Mouse (Mus musculus): ENCODE results near the gene Bmx.

The Bmx gene

DNA sequence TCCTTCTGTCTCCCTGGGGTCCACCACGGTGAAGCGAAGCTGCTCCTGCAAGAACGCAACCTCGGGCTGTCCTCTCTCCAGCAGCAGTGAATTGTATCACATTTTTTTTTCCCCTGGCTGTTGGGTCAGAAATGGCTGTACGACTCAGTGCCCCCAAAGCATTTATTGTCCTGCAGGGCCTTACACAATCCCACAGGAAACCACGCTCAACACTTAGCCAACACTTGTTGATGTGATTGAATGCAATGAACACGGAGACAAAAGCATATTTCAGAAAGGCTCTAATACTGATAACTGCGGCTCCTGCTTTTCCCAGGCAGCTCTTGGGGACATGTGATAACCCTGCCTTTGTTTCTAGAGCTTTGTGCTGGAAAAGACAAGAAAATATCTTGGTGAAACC lies at the start of gene Bmx:
Gene Bmx (minus strand): TSS at position 137 of the 400 bp plus-strand sequence.
- no peak for DNase-seq (ENCODE audit: low read depth)

DNA sequence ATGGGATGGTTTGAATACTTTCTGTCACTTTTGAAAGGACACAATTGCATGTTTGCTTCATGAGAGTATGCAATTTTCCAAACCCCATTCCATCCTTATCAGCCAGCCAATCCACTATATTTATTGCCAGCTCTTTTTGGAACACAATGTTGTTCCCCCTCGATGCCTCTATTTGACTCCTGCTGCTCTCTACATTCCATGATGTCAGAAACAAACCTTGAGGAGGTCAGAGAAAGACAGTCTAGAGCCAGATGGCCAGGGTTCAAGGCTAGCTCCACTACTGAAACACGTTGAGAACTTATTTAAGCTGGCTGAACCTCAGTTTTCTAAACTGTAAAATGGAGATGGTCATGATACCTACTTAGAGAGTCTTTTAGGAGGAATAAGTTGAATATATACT lies 48.3 kb upstream of the Bmx start:
- DNase-seq (ENCODE audit: low read depth) = no peak

- DNase-seq (ENCODE audit: low read depth) = no peak
Measured at GRCm38 (mm10) chrX:164291147-164291546, 33.2 kb upstream of the Bmx start.

DNA sequence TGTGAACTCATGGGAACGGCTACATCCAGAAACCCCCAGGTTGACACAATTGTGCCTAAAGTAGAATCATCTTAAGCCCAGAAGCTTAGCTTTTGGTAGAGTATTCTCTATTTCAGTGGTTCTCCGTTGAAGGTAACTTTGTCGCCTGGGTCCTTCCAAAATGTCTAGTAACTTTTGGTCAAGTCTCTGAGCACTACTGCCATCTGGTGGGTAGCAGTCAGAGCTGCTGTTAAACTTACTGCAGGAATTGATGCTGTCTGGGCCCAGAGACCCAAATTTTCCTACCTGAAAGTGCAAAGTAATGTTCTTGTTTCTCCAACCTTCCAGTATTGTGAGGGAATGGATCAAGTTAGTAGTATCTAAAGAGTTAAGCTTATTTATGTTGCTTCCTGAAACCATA lies 29.1 kb upstream of the Bmx start:
- DNase-seq (ENCODE audit: low read depth) = peak; percentile 29

GRCm38 (mm10) chrX:164283808-164284207 lies 25.8 kb upstream of the Bmx start:
- DNase-seq (ENCODE audit: low read depth) = no peak

- DNase-seq (ENCODE audit: low read depth) = no peak
Measured at GRCm38 (mm10) chrX:164280918-164281647, 23.1 kb upstream of the Bmx start.

DNA sequence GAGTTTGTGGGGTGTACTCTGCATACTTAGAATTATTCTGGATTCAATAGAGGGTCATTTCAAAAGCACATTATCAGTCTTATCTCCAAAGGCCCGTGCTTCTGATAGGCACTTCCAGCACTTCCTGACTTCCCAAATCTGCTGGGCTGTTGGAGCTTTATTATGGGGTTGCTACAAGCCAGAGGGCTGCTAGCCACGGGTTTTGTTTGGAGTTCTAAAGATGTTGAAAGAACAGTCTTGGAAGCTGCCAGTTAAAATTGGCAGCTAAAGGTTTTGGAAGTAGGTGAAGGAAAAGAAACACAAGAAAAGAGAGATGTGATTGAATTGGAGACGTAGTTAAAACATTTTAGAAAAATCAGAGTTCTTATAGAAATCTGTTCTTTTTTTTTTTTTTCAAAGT lies 17.5 kb upstream of the Bmx start:
- no peak for DNase-seq (ENCODE audit: low read depth)

DNA sequence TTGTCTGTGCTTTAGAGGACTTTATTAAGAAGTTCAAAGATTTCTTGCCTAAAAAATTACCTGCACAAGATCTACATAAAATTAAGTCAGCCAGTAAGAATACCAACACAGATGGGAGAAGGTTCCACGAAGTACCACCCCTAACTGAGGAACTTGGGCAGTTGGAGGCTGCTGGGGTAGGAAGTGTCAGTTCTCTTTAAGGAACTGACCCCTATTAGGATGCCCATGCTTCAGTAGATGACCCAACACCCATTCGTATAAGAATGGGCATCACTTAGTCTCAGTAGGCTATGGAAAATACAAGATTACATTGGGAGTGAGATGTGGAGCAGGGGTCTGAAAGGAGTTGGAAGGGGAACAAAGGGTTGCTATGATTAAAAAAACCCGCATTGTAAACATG lies 12.6 kb upstream of the Bmx start:
- DNase-seq (ENCODE audit: low read depth) = no peak

DNA sequence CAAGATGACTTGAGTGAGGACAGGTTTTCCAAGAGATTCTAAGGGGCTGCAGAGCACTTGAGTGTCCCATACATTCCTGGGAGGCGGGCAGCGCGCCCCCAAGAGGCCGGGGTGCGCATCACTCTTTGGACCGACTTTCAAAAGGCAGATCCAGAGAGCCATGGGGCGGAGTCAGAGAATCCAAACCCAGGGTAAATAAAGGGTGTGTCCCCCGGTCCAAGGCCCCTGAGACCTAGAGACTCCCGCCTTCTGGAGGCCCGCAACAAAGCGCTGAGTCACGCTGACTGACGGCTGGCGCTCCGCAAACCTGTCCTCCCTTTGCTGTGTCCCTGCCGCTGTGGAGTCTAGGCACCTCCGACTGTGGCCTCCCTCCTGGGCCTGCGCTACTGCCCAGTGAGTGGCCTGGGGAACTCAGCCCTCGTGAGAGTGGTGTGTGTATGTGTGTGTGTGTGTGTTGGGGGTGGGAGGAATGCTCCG lies 11.3 kb upstream of the Bmx start, which contains the start of gene Pir:
Gene Pir (plus strand): TSS at position 87 of the 477 bp plus-strand sequence.
- DNase-seq (ENCODE audit: low read depth) = no peak

- DNase-seq (ENCODE audit: low read depth) = no peak
Measured at GRCm38 (mm10) chrX:164264861-164265260, 6.9 kb upstream of the Bmx start.

GRCm38 (mm10) chrX:164262286-164262685 lies 4.3 kb upstream of the Bmx start:
- DNase-seq (ENCODE audit: low read depth) = no peak

GRCm38 (mm10) chrX:164258662-164259061 lies 669 bp upstream of the Bmx start:
- no peak for DNase-seq (ENCODE audit: low read depth)

- no peak for DNase-seq (ENCODE audit: low read depth)
Measured at GRCm38 (mm10) chrX:164256527-164256926, 1.5 kb downstream of the Bmx start.

GRCm38 (mm10) chrX:164246722-164247121 lies 11.3 kb downstream of the Bmx start:
- DNase-seq (ENCODE audit: low read depth) = no peak

- DNase-seq (ENCODE audit: low read depth) = peak; percentile 23
Measured at GRCm38 (mm10) chrX:164245714-164246113, 12.3 kb downstream of the Bmx start.

- no peak for DNase-seq (ENCODE audit: low read depth)
Measured at GRCm38 (mm10) chrX:164233380-164233779, 24.6 kb downstream of the Bmx start.

DNA sequence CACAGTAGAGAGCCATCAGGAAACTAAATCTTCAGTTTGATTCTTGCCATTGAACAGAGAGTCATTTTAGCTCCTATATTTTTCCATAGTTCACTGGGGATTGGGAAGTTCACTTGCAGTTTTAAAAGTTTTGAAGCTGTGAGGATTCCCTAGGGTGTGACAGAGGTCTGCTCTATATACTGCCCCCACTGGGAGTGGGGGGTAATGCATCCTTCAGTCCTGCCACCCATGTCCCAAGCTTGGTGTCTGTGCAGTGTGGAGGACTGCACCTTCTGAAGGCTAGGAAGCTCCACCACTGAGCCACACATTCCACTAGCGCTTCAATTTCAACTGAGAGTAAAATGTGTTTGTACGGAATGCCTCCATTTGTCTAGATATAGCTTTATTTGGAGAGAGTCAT lies 36.0 kb downstream of the Bmx start:
- DNase-seq (ENCODE audit: low read depth) = peak; percentile 34

- DNase-seq (ENCODE audit: low read depth) = no peak
Measured at GRCm38 (mm10) chrX:164200547-164200946, 57.4 kb downstream of the Bmx start.

- DNase-seq (ENCODE audit: low read depth) = no peak
Measured at GRCm38 (mm10) chrX:164197679-164198078, 60.3 kb downstream of the Bmx start.

DNA sequence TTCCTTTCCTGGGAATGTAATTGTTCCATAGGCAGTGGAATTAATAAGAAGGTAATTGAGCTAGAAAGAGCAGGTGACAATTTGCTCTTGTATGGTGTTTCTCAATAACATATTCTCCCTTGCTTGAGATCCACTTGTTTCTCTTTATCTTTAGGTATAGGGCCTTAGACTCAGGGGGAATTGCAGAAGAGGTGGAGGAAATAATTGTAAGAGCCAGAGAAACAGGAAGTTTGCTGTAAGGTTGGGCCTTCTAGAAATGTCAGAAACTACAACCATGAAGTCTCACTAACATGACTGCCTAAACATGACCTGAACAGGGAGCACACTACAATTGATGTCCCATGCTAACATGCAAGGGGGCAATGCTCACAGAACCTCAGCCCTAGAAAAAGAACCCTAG lies 68.1 kb downstream of the Bmx start:
- DNase-seq (ENCODE audit: low read depth) = no peak

DNA sequence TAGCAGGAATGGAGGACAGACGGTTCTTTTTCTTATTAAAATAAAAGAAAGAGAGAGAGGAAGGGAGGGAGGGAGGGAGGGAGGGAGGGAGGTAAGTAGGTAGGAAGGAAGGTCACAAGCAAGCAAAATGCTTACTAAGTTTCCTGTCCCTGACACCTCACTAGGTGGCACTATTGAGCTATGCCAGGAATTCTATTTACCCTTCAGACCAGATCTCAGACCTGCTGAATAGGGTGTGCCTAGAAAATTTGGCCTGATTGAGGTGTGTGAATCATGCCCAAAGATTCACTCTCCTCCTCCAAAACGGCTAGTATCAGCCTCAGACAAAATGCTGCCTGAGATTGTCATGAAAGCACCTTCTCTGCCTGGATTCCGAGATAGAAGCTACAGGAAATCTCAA lies 74.1 kb downstream of the Bmx start:
- peak; percentile 65 for DNase-seq (ENCODE audit: low read depth)

GRCm38 (mm10) chrX:164179746-164180145 lies 78.2 kb downstream of the Bmx start:
- peak; percentile 52 for DNase-seq (ENCODE audit: low read depth)

- DNase-seq (ENCODE audit: low read depth) = no peak
Measured at GRCm38 (mm10) chrX:164178856-164179255, 79.1 kb downstream of the Bmx start.

DNA sequence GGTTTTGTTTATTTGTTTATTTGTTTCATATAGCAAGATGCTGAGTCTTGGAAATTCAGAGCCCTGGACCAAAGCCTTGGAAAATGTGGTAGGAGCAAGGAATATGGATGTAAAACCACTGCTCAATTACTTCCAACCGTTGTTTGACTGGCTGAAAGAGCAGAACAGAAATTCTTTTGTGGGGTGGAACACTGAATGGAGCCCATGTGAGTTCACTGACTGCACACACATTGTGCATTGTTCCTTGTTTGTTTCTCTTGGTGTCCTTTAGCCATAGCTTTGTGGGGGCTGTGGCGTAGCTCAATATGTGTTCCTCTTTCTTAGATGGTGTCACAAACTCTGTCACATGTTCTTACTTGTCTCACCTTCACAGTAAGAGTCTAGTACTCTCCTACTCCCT lies 82.2 kb downstream of the Bmx start:
- DNase-seq (ENCODE audit: low read depth) = no peak

Measured in naive thymus-derived CD4-positive, alpha-beta T cell, adult 2 months (primary cell).